Mouse (Mus musculus) spleen, postnatal 0 days (tissue): ENCODE measurements around the gene Dhrs7. TPM values are rescaled to one million over a fixed set of nuclear protein-coding genes. Genes with fewer than 3 reads are reported as not detected.

Experiments
- polyA plus RNA-seq: library from polyadenylated mRNA; unstranded; fragments of >200 nt; fragmentation: Nextera tagmentation; extraction: Ambion mirVana; gene quantifications from 2 replicates; pipeline ENCODE4 v1.2.1, GENCODE M21; 2015

Dhrs7 gene
- polyA plus RNA-seq: 49.2 and 62.6 TPM in 2 replicates

DNA sequence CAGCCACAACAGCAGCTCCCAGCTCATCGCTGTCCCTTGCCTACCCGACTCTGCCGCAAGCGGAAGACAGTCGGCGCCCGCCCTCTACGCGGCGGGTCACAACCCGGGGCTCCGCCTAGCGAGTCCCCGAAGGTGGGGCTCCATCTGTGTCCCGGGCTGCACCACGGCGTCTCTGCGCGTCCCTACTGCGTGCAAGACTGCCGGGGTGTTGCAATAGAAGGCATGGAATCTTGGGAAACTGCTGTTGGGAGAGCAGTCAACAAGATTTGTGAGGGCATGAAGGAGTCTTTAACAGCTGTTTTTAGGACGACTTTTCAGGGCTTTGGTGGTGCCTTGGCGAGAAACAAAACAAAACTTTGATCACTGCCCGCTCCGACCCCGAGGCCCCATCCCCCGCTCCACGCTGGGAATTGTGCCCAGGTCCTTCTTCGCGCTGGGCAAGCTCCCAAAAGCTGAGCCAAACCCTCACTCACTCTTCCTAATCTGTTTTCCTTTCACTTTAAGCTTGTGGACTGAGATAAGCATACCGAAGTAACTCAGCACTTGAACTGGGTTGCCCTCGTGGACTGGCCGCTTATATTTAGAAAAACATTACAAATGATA is at the start of gene Dhrs7:
Dhrs7 (minus strand) TSS at position 175 of the 603 bp plus-strand sequence.

GRCm38 (mm10) chr12:72649611-72650330 is 14.9 kb downstream of the Dhrs7 start, which contains the start of gene Gm4756:
TSS of gene Gm4756 (minus strand) at chr12:72649661.

Other genes with a start within 250 kb of the Dhrs7 start
- 0.13 TPM in 1 of 2 replicates, not detected in the other for gene Lrrc9, start 223.0 kb downstream of the Dhrs7 start, polyA plus RNA-seq
- gene Pcnx4, start 128.5 kb downstream of the Dhrs7 start, polyA plus RNA-seq: 2.5 and 2.7 TPM in 2 replicates
- gene Gm4756, start 15.2 kb downstream of the Dhrs7 start, polyA plus RNA-seq: not detected in 2 replicates
- 39.8 and 40.8 TPM in 2 replicates for gene Ppm1a, start 92.5 kb upstream of the Dhrs7 start, polyA plus RNA-seq